Mouse (Mus musculus) lung, postnatal 0 days (tissue): Measurements from ENCODE around the gene Uxt. TPM values are rescaled to one million over a fixed set of nuclear protein-coding genes. Genes with fewer than 3 reads are reported as not detected.

Source experiments
- ATAC-seq: fragments of 200-750 bp; cut with Nextera tagmentation; 2 replicates; pipeline ENCODE4 v1.8.0; 2017; ENCODE audit warnings: moderate library complexity
- DNase-seq: peaks from one replicate; pipeline ENCODE4 v3.0.0-alpha.2; 2016; ENCODE audit warnings: low spot score
- H3K27ac ChIP-seq: fragments of 300-500 bp; sonication (generic); 2 replicates; pipeline ENCODE4 v1.5.1; 2014; ENCODE audit warnings: antibody characterized with exemption, mild to moderate bottlenecking, low read length, mixed read lengths
- H3K27me3 ChIP-seq: fragments of 300-500 bp; sonication (generic); replicated peaks from 2 replicates; pipeline ENCODE4 v1.6.1; 2014; ENCODE audit warnings: low read length, mixed read lengths; ENCODE audit not compliant: insufficient read depth
- H3K36me3 ChIP-seq: fragments of 300-500 bp; sonication (generic); 2 replicates; pipeline ENCODE4 v1.6.1; 2014; ENCODE audit warnings: low read length, mixed read lengths; ENCODE audit not compliant: insufficient read depth
- H3K4me1 ChIP-seq: fragments of 300-500 bp; sonication (generic); 2 replicates; pipeline ENCODE4 v1.6.1; 2014; ENCODE audit warnings: antibody characterized with exemption, low read depth, low read length, mixed read lengths; ENCODE audit not compliant: insufficient read depth
- H3K4me2 ChIP-seq: fragments of 300-500 bp; sonication (generic); replicated peaks from 2 replicates; pipeline ENCODE4 v1.6.1; 2014; ENCODE audit warnings: low read depth, mild to moderate bottlenecking, low read length, moderate library complexity, mixed read lengths
- H3K4me3 ChIP-seq: fragments of 300-500 bp; sonication (generic); 2 replicates; pipeline ENCODE4 v1.5.1; 2014; ENCODE audit warnings: low read depth, low read length
- H3K9ac ChIP-seq: fragments of 300-500 bp; sonication (generic); replicated peaks from 2 replicates; pipeline ENCODE4 v1.6.1; 2014; ENCODE audit warnings: low read depth, mild to moderate bottlenecking
- H3K9me3 ChIP-seq: fragments of 300-500 bp; sonication (generic); 2 replicates; pipeline ENCODE4 v1.6.1; 2016; ENCODE audit warnings: low read length, mixed read lengths
- CTCF ChIP-seq: IDR thresholded peaks from 2 replicates; pipeline ENCODE4 v1.5.1; 2016; ENCODE audit warnings: antibody characterized with exemption, mild to moderate bottlenecking
- EP300 ChIP-seq: IDR thresholded peaks from 2 replicates; pipeline ENCODE4 v1.6.1; 2016; ENCODE audit warnings: antibody characterized with exemption, mild to moderate bottlenecking, control low read depth
- WGBS: fragments of 180-500 bp; shearing (Covaris S2); extraction: QIAGEN DNeasy Blood & Tissue Kit; methylation state at CpG from one replicate; pipeline ENCODE4 v1.1.7; 2014; 5-methylcytosine and 5-hydroxymethylcytosine counted together
- polyA plus RNA-seq: library from polyadenylated mRNA; unstranded; fragments of >200 nt; fragmentation: Nextera tagmentation; extraction: Ambion mirVana; gene quantifications from 2 replicates; pipeline ENCODE4 v1.2.1, GENCODE M21; 2015

Uxt gene
- polyA plus RNA-seq, 1 experiment from 2014 or later, result 69.5 TPM

GRCm38 (mm10) chrX:20915075-20915474 is 46.7 kb downstream of the Uxt start:
- no peak for ATAC-seq
- no peak for DNase-seq
- Histone ChIP-seq H3K4me1 (no peaks in the 10 kb centered on the region), H3K27me3 (no peaks in the 10 kb centered on the region; the same call in 1 of the 2 replicates), H3K4me3 (no peak overlapping the region), H3K9ac (no peak overlapping the region), H3K9me3 (no peaks in the 10 kb centered on the region), H3K4me2 (no peak overlapping the region), H3K36me3 (no peaks in the 10 kb centered on the region), H3K27ac (no peak overlapping the region)
- TF ChIP-seq CTCF (no peak), EP300 (no peak)

- DNase-seq (no peak), ATAC-seq (no peak)
- no peaks in the 10 kb centered on the region for H3K36me3 ChIP-seq
- H3K27me3 ChIP-seq, result no peaks in the 10 kb centered on the region
- H3K4me3 ChIP-seq, result no peak overlapping the region
- no peaks in the 10 kb centered on the region for H3K4me1 ChIP-seq
- H3K9ac ChIP-seq, result no peak overlapping the region
- no peak overlapping the region for H3K27ac ChIP-seq
- TF ChIP-seq CTCF (no peak), EP300 (no peak)
- 73% methylated on average over 6 of the region's 6 CpGs for WGBS
- no peak overlapping the region for H3K4me2 ChIP-seq
- no peaks in the 10 kb centered on the region for H3K9me3 ChIP-seq
Measured at GRCm38 (mm10) chrX:20913726-20914125, 48.1 kb downstream of the Uxt start.

GRCm38 (mm10) chrX:20910074-20910473 is 51.7 kb downstream of the Uxt start:
- Histone ChIP-seq H3K4me2 (no peak overlapping the region), H3K9ac (no peak overlapping the region), H3K27ac (no peak overlapping the region), H3K9me3 (no peaks in the 10 kb centered on the region), H3K4me1 (no peaks in the 10 kb centered on the region), H3K4me3 (no peak overlapping the region), H3K27me3 (no peaks in the 10 kb centered on the region), H3K36me3 (no peaks in the 10 kb centered on the region)
- no peak for DNase-seq
- ATAC-seq, result no peak
- no peak for TF ChIP-seq CTCF
- no peak for TF ChIP-seq EP300
- 30% methylated on average over 3 of the region's 3 CpGs for WGBS

Other genes starting within 250 kb of the Uxt start
- 73.8 and 74.4 TPM in 2 replicates for gene Araf, start 164.2 kb downstream of the Uxt start, polyA plus RNA-seq
- 20.2 and 26.5 TPM in 2 replicates for gene Timp1, start 91.9 kb downstream of the Uxt start, polyA plus RNA-seq
- gene Syn1, start 41.0 kb downstream of the Uxt start, polyA plus RNA-seq, result 0.05 TPM in 1 of 2 replicates, not detected in the other
- gene Cfp, start 30.5 kb downstream of the Uxt start, polyA plus RNA-seq, result 11.3 and 14.3 TPM in 2 replicates
- 5.2 and 5.7 TPM in 2 replicates for gene Elk1, start 11.4 kb downstream of the Uxt start, polyA plus RNA-seq
- gene Zfp182, start 100.3 kb upstream of the Uxt start, polyA plus RNA-seq, result 3.7 and 4.4 TPM in 2 replicates
- gene Spaca5, start 106.4 kb upstream of the Uxt start, polyA plus RNA-seq, result not detected in 2 replicates
- gene Zfp300, start 127.5 kb upstream of the Uxt start, polyA plus RNA-seq, result 1.1 and 1.5 TPM in 2 replicates
- not detected in 2 replicates for gene Ssxa1, start 153.8 kb upstream of the Uxt start, polyA plus RNA-seq
- not detected in 2 replicates for gene Gm21876, start 213.6 kb upstream of the Uxt start, polyA plus RNA-seq